Mouse (Mus musculus): ENCODE results near the gene Frmd8. TPM values are rescaled to one million over a fixed set of nuclear protein-coding genes. Genes with fewer than 3 reads are reported as not detected.

The Frmd8 gene
- polyA plus RNA-seq, 1 experiment from 2014 or later = 61.1 TPM

- WGBS = 76% methylated on average over 12 of the region's 12 CpGs
- Histone ChIP-seq H3K4me3 (ENCODE audit: low read length) (no peak overlapping the region), H3K27ac (ENCODE audit: low read length) (no peak overlapping the region), H3K27me3 (ENCODE audit: control insufficient read depth, insufficient read depth, low read depth, low read length) (no peaks in the 10 kb centered on the region), H3K9me3 (ENCODE audit: control insufficient read depth, low read length) (no peaks in the 10 kb centered on the region), H3K9ac (ENCODE audit: low read length) (no peak overlapping the region), H3K36me3 (ENCODE audit: control insufficient read depth, insufficient read depth, low read length) (no peaks in the 10 kb centered on the region), H3K4me1 (replicated peaks; ENCODE audit: control insufficient read depth, insufficient read depth, low read length) (peaks cover 47% of the 10 kb centered on the region), H3K4me2 (ENCODE audit: low read depth, low read length) (no peak overlapping the region)
- ATAC-seq (ENCODE audit: low read depth) = no peak
Observed at GRCm38 (mm10) chr19:5838136-5838891, 36.8 kb downstream of the Frmd8 start.

- Histone ChIP-seq H3K4me1 (replicated peaks; ENCODE audit: control insufficient read depth, insufficient read depth, low read length) (peaks cover 41% of the 10 kb centered on the region), H3K36me3 (ENCODE audit: control insufficient read depth, insufficient read depth, low read length) (no peaks in the 10 kb centered on the region), H3K27ac (ENCODE audit: low read length) (no peak overlapping the region), H3K9me3 (ENCODE audit: control insufficient read depth, low read length) (no peaks in the 10 kb centered on the region), H3K27me3 (ENCODE audit: control insufficient read depth, insufficient read depth, low read depth, low read length) (no peaks in the 10 kb centered on the region), H3K9ac (ENCODE audit: low read length) (no peak overlapping the region), H3K4me2 (ENCODE audit: low read depth, low read length) (no peak overlapping the region), H3K4me3 (ENCODE audit: low read length) (no peak overlapping the region)
- 64% methylated on average over 8 of the region's 8 CpGs for WGBS
- ATAC-seq (ENCODE audit: low read depth) = no peak
Observed at GRCm38 (mm10) chr19:5837606-5838005, 37.5 kb downstream of the Frmd8 start.

GRCm38 (mm10) chr19:5836941-5837572 lies 38.0 kb downstream of the Frmd8 start:
- H3K4me2 ChIP-seq (ENCODE audit: low read depth, low read length) = no peak overlapping the region

GRCm38 (mm10) chr19:5835922-5836430 lies 39.1 kb downstream of the Frmd8 start:
- no peak for ATAC-seq (ENCODE audit: low read depth)
- peaks cover 25% of the 10 kb centered on the region for H3K4me1 ChIP-seq (replicated peaks; ENCODE audit: control insufficient read depth, insufficient read depth, low read length)
- H3K9ac ChIP-seq (ENCODE audit: low read length) = no peak overlapping the region
- no peaks in the 10 kb centered on the region for H3K9me3 ChIP-seq (ENCODE audit: control insufficient read depth, low read length)
- H3K36me3 ChIP-seq (ENCODE audit: control insufficient read depth, insufficient read depth, low read length) = no peaks in the 10 kb centered on the region
- H3K27me3 ChIP-seq (ENCODE audit: control insufficient read depth, insufficient read depth, low read depth, low read length) = no peaks in the 10 kb centered on the region
- no peak overlapping the region for H3K4me2 ChIP-seq (ENCODE audit: low read depth, low read length)
- no peak overlapping the region for H3K4me3 ChIP-seq (ENCODE audit: low read length)
- H3K27ac ChIP-seq (ENCODE audit: low read length) = no peak overlapping the region
- WGBS = 78% methylated on average over 8 of the region's 8 CpGs

More at GRCm38 (mm10) chr19:5836941-5837572, 38.0 kb downstream of the Frmd8 start:
- H3K36me3 ChIP-seq (ENCODE audit: control insufficient read depth, insufficient read depth, low read length) = no peaks in the 10 kb centered on the region
- no peak overlapping the region for H3K27ac ChIP-seq (ENCODE audit: low read length)
- H3K9ac ChIP-seq (ENCODE audit: low read length) = no peak overlapping the region
- 63% methylated on average over 10 of the region's 10 CpGs for WGBS
- H3K9me3 ChIP-seq (ENCODE audit: control insufficient read depth, low read length) = no peaks in the 10 kb centered on the region
- peaks cover 36% of the 10 kb centered on the region for H3K4me1 ChIP-seq (replicated peaks; ENCODE audit: control insufficient read depth, insufficient read depth, low read length)
- no peaks in the 10 kb centered on the region for H3K27me3 ChIP-seq (ENCODE audit: control insufficient read depth, insufficient read depth, low read depth, low read length)
- no peak for ATAC-seq (ENCODE audit: low read depth)
- no peak overlapping the region for H3K4me3 ChIP-seq (ENCODE audit: low read length)

- no peak for ATAC-seq (ENCODE audit: low read depth)
- no peaks in the 10 kb centered on the region for H3K27me3 ChIP-seq (ENCODE audit: control insufficient read depth, insufficient read depth, low read depth, low read length)
- H3K27ac ChIP-seq (ENCODE audit: low read length) = 0 out of 2 replicates have a peak overlapping the region, but pooled peaks have one; percentile 19
- no peak overlapping the region for H3K4me3 ChIP-seq (ENCODE audit: low read length)
- no peak overlapping the region for H3K4me2 ChIP-seq (ENCODE audit: low read depth, low read length)
- H3K9me3 ChIP-seq (ENCODE audit: control insufficient read depth, low read length) = no peaks in the 10 kb centered on the region
- H3K36me3 ChIP-seq (ENCODE audit: control insufficient read depth, insufficient read depth, low read length) = no peaks in the 10 kb centered on the region
- H3K4me1 ChIP-seq (replicated peaks; ENCODE audit: control insufficient read depth, insufficient read depth, low read length) = peaks cover 23% of the 10 kb centered on the region
- 86% methylated on average over 10 of the region's 10 CpGs for WGBS
- no peak overlapping the region for H3K9ac ChIP-seq (ENCODE audit: low read length)
Observed at GRCm38 (mm10) chr19:5835054-5835921, 39.8 kb downstream of the Frmd8 start.

- H3K4me3 ChIP-seq (ENCODE audit: low read length) = no peak overlapping the region
- H3K4me1 ChIP-seq (replicated peaks; ENCODE audit: control insufficient read depth, insufficient read depth, low read length) = peaks cover 15% of the 10 kb centered on the region
- no peaks in the 10 kb centered on the region for H3K27me3 ChIP-seq (ENCODE audit: control insufficient read depth, insufficient read depth, low read depth, low read length)
- no peaks in the 10 kb centered on the region for H3K9me3 ChIP-seq (ENCODE audit: control insufficient read depth, low read length)
- ATAC-seq (ENCODE audit: low read depth) = peak; percentile 65
- no peaks in the 10 kb centered on the region for H3K36me3 ChIP-seq (ENCODE audit: control insufficient read depth, insufficient read depth, low read length)
- H3K4me2 ChIP-seq (ENCODE audit: low read depth, low read length) = no peak overlapping the region
- H3K27ac ChIP-seq (ENCODE audit: low read length) = peak overlapping the region; percentile 49
- WGBS = 71% methylated on average over 12 of the region's 12 CpGs
- no peak overlapping the region for H3K9ac ChIP-seq (ENCODE audit: low read length)
Observed at GRCm38 (mm10) chr19:5834260-5834925, 40.7 kb downstream of the Frmd8 start.

- no peak for ATAC-seq (ENCODE audit: low read depth)
- Histone ChIP-seq H3K9ac (ENCODE audit: low read length) (no peak overlapping the region), H3K4me1 (replicated peaks; ENCODE audit: control insufficient read depth, insufficient read depth, low read length) (peaks cover 15% of the 10 kb centered on the region), H3K27me3 (ENCODE audit: control insufficient read depth, insufficient read depth, low read depth, low read length) (no peaks in the 10 kb centered on the region), H3K9me3 (ENCODE audit: control insufficient read depth, low read length) (no peaks in the 10 kb centered on the region), H3K36me3 (ENCODE audit: control insufficient read depth, insufficient read depth, low read length) (no peaks in the 10 kb centered on the region), H3K27ac (ENCODE audit: low read length) (peak overlapping the region; percentile 30; the same call in 1 of the 2 replicates), H3K4me3 (ENCODE audit: low read length) (no peak overlapping the region), H3K4me2 (ENCODE audit: low read depth, low read length) (no peak overlapping the region)
- whole genome bisulfite sequencing = 78% methylated on average over 10 of the region's 10 CpGs
Observed at GRCm38 (mm10) chr19:5833287-5834100, 41.6 kb downstream of the Frmd8 start.

- H3K9ac ChIP-seq (ENCODE audit: low read length) = no peak overlapping the region
- H3K4me2 ChIP-seq (ENCODE audit: low read depth, low read length) = no peak overlapping the region
- H3K9me3 ChIP-seq (ENCODE audit: control insufficient read depth, low read length) = no peaks in the 10 kb centered on the region
- 51% methylated on average over 6 of the region's 6 CpGs for WGBS
- H3K27me3 ChIP-seq (ENCODE audit: control insufficient read depth, insufficient read depth, low read depth, low read length) = no peaks in the 10 kb centered on the region
- peaks cover 16% of the 10 kb centered on the region for H3K4me1 ChIP-seq (replicated peaks; ENCODE audit: control insufficient read depth, insufficient read depth, low read length)
- peak overlapping the region; percentile 42 for H3K27ac ChIP-seq (ENCODE audit: low read length)
- no peaks in the 10 kb centered on the region for H3K36me3 ChIP-seq (ENCODE audit: control insufficient read depth, insufficient read depth, low read length)
- no peak for ATAC-seq (ENCODE audit: low read depth)
- no peak overlapping the region for H3K4me3 ChIP-seq (ENCODE audit: low read length)
Observed at GRCm38 (mm10) chr19:5832326-5832725, 42.7 kb downstream of the Frmd8 start.
